17 mouse cellular contexts compared by ENCODE assay signal in genomic region chr3:38908426-38909111, GRCm38 (mm10). TPM values are rescaled to one million over a fixed set of nuclear protein-coding genes. Genes with fewer than 3 reads are reported as not detected.
DNase-seq lines count a peak whose midpoint lies in the region; ATAC-seq and TF ChIP-seq lines count a peak whose summit lies in the region.
"Had no signal": no experiment of that assay in that cellular context is flagged by ENCODE, and none has a peak within 500 bp of the region (broad histone marks: within the 10 kb centered on the region; RNA-seq: fewer than 3 reads in every experiment).

No protein-coding gene starts in this region.

- H3K9ac ChIP-seq in heart, embryonic 14.5 days (ENCODE audit: low read length) = no peak overlapping the region
- no peak overlapping the region for H3K9ac ChIP-seq in forebrain, embryonic 14.5 days (ENCODE audit: low read length)
- peak overlapping the region; percentile 47; the same call in 1 of the 2 replicates for H3K9ac ChIP-seq in hindbrain, embryonic 14.5 days
- H3K9ac ChIP-seq in midbrain, postnatal 0 days (replicated peaks; ENCODE audit: low read length, poor library complexity, severe bottlenecking) = no peak overlapping the region
- no peak overlapping the region for H3K9ac ChIP-seq in liver, embryonic 11.5 days (ENCODE audit: low read depth, low read length)
- H3K9ac ChIP-seq: embryonic facial prominence, embryonic 12.5 days; limb, embryonic 13.5 days; lung, embryonic 15.5 days; stomach, embryonic 15.5 days had no signal

- no peak for DNase-seq in heart, postnatal 36 days
- peak; percentile 65 for DNase-seq in forebrain, embryonic 14.5 days (ENCODE audit: low spot score)
- DNase-seq in hindbrain, embryonic 14.5 days (ENCODE audit: low spot score) = no peak
- no peak for DNase-seq in midbrain, postnatal 0 days (ENCODE audit: low spot score)
- no peak for DNase-seq in right cerebral cortex, adult 2 months (ENCODE audit: low spot score in 2 of 2)
- DNase-seq in liver, embryonic 11.5 days (ENCODE audit: low spot score) = no peak
- DNase-seq: cerebellum, adult 9-11 months; kidney, postnatal 25 days; thymus, postnatal 25 days had no signal

- no peaks in the 10 kb centered on the region for H3K27me3 ChIP-seq in heart, embryonic 14.5 days (ENCODE audit: control insufficient read depth, insufficient read depth, low read length)
- H3K27me3 ChIP-seq in forebrain, embryonic 14.5 days (replicated peaks; ENCODE audit: control insufficient read depth, insufficient read depth, low read length) = no peaks in the 10 kb centered on the region
- H3K27me3 ChIP-seq in hindbrain, embryonic 14.5 days (ENCODE audit: control insufficient read depth, insufficient read depth, low read length) = no peaks in the 10 kb centered on the region
- no peaks in the 10 kb centered on the region for H3K27me3 ChIP-seq in midbrain, postnatal 0 days (ENCODE audit: insufficient read depth, low read length)
- H3K27me3 ChIP-seq in liver, embryonic 11.5 days (replicated peaks; ENCODE audit: control insufficient read depth, insufficient read depth, low read length) = no peaks in the 10 kb centered on the region
- H3K27me3 ChIP-seq: embryonic facial prominence, embryonic 12.5 days; limb, embryonic 13.5 days; lung, embryonic 15.5 days; megakaryocyte, embryonic 14.5 days; stomach, embryonic 15.5 days had no signal

- no peak overlapping the region for H3K4me3 ChIP-seq in heart, embryonic 14.5 days (ENCODE audit: control insufficient read depth in 1 of 2, insufficient read depth in 1 of 2, low read depth in 1 of 2, low read length in 2 of 2)
- no peak overlapping the region; the same call in 1 of the 2 replicates for H3K4me3 ChIP-seq in forebrain, embryonic 14.5 days (ENCODE audit: low read depth, low read length)
- H3K4me3 ChIP-seq in hindbrain, embryonic 14.5 days (replicated peaks; ENCODE audit: low read length) = 0 out of 2 replicates have a peak overlapping the region, but pooled peaks have one; percentile 9
- H3K4me3 ChIP-seq in midbrain, postnatal 0 days (ENCODE audit: low read depth, low read length) = peak overlapping the region; percentile 9; the same call in 1 of the 2 replicates
- no peak overlapping the region for H3K4me3 ChIP-seq in liver, embryonic 11.5 days (ENCODE audit: low read depth, low read length)
- H3K4me3 ChIP-seq: embryonic facial prominence, embryonic 12.5 days; limb, embryonic 13.5 days; lung, embryonic 15.5 days; stomach, embryonic 15.5 days had no signal

- WGBS in heart, embryonic 14.5 days = 78% methylated on average over 13 of the region's 13 CpGs
- WGBS in forebrain, embryonic 14.5 days = 42% methylated on average over 13 of the region's 13 CpGs
- WGBS in hindbrain, embryonic 14.5 days = 19% methylated on average over 13 of the region's 13 CpGs
- 30% methylated on average over 13 of the region's 13 CpGs for WGBS in midbrain, postnatal 0 days
- WGBS in liver, embryonic 11.5 days = 78% methylated on average over 13 of the region's 13 CpGs

- no peak for ATAC-seq in heart, embryonic 14.5 days (ENCODE audit: insufficient number of reproducible peaks, insufficient read depth, low FRiP score, low read depth)
- ATAC-seq in forebrain, embryonic 14.5 days = peak; percentile 52; the same call in 1 of the 2 replicates
- ATAC-seq in hindbrain, embryonic 14.5 days (ENCODE audit: low FRiP score) = no peak
- no peak for ATAC-seq in midbrain, postnatal 0 days (ENCODE audit: low FRiP score)
- ATAC-seq in liver, embryonic 11.5 days (replicated peaks; ENCODE audit: low FRiP score) = no peak
- ATAC-seq: CD4-positive, CD25-positive, alpha-beta regulatory T cell, adult 4 months; inflammation-experienced regulatory T-cells, adult 6 months had no signal

- no peak overlapping the region for H3K27ac ChIP-seq in heart, embryonic 14.5 days (replicated peaks in 1 of 2; ENCODE audit: control insufficient read depth in 1 of 2, insufficient read depth in 1 of 2, low read depth in 2 of 2, low read length in 2 of 2)
- H3K27ac ChIP-seq in forebrain, embryonic 14.5 days (ENCODE audit: low read depth, low read length) = peak overlapping the region; percentile 21; the same call in 1 of the 2 replicates
- H3K27ac ChIP-seq in hindbrain, embryonic 14.5 days = no peak overlapping the region
- no peak overlapping the region for H3K27ac ChIP-seq in midbrain, postnatal 0 days (ENCODE audit: low read depth, low read length)
- no peak overlapping the region for H3K27ac ChIP-seq in liver, embryonic 11.5 days (ENCODE audit: low read depth, low read length)
- H3K27ac ChIP-seq: embryonic facial prominence, embryonic 12.5 days; limb, embryonic 13.5 days; lung, embryonic 15.5 days; stomach, embryonic 15.5 days had no signal

- no peak for TF ChIP-seq CTCF in midbrain, postnatal 0 days (IDR thresholded peaks at IDR 0.05)

- H3K9me3 ChIP-seq in heart, embryonic 14.5 days (ENCODE audit: control insufficient read depth, low read length) = no peaks in the 10 kb centered on the region
- no peaks in the 10 kb centered on the region for H3K9me3 ChIP-seq in forebrain, embryonic 14.5 days (replicated peaks; ENCODE audit: control insufficient read depth, low read length)
- H3K9me3 ChIP-seq in hindbrain, embryonic 14.5 days (ENCODE audit: control insufficient read depth, low read length) = no peaks in the 10 kb centered on the region
- H3K9me3 ChIP-seq in midbrain, postnatal 0 days (ENCODE audit: low read length) = no peaks in the 10 kb centered on the region
- no peaks in the 10 kb centered on the region for H3K9me3 ChIP-seq in liver, embryonic 11.5 days (ENCODE audit: control insufficient read depth, low read length)
- H3K9me3 ChIP-seq: embryonic facial prominence, embryonic 12.5 days; limb, embryonic 13.5 days; lung, embryonic 15.5 days; megakaryocyte, embryonic 14.5 days; stomach, embryonic 15.5 days had no signal

- peak overlapping the region; percentile 48; the same call in 1 of the 2 replicates for H3K4me2 ChIP-seq in heart, embryonic 14.5 days (ENCODE audit: low read length)
- peak overlapping the region; percentile 18 for H3K4me2 ChIP-seq in forebrain, embryonic 14.5 days (ENCODE audit: low read length)
- H3K4me2 ChIP-seq in hindbrain, embryonic 14.5 days (replicated peaks) = peak overlapping the region; percentile 49
- peak overlapping the region; percentile 43 for H3K4me2 ChIP-seq in midbrain, postnatal 0 days (ENCODE audit: low read depth, low read length, poor library complexity, severe bottlenecking)
- H3K4me2 ChIP-seq in liver, embryonic 11.5 days = no peak overlapping the region
- H3K4me2 ChIP-seq: lung, embryonic 15.5 days had no signal

- H3K36me3 ChIP-seq in heart, embryonic 14.5 days (ENCODE audit: control insufficient read depth, insufficient read depth, low read length) = no peaks in the 10 kb centered on the region
- no peaks in the 10 kb centered on the region for H3K36me3 ChIP-seq in forebrain, embryonic 14.5 days (ENCODE audit: control insufficient read depth, insufficient read depth, low read length)
- no peaks in the 10 kb centered on the region for H3K36me3 ChIP-seq in hindbrain, embryonic 14.5 days (replicated peaks; ENCODE audit: control insufficient read depth, insufficient read depth)
- no peaks in the 10 kb centered on the region for H3K36me3 ChIP-seq in midbrain, postnatal 0 days (ENCODE audit: insufficient read depth, low read length)
- H3K36me3 ChIP-seq in liver, embryonic 11.5 days (ENCODE audit: control insufficient read depth, insufficient read depth, low read length) = no peaks in the 10 kb centered on the region
- H3K36me3 ChIP-seq: lung, embryonic 15.5 days; stomach, embryonic 15.5 days had no signal

- peaks cover 6 to 14% of the 10 kb centered on the region in 2 experiments; a peak in 3 of 4 replicates for H3K4me1 ChIP-seq in heart, embryonic 14.5 days (ENCODE audit: control insufficient read depth in 2 of 2, insufficient read depth in 2 of 2, low read length in 2 of 2)
- peaks cover 24% of the 10 kb centered on the region for H3K4me1 ChIP-seq in forebrain, embryonic 14.5 days (ENCODE audit: control insufficient read depth, insufficient read depth, low read length)
- H3K4me1 ChIP-seq in hindbrain, embryonic 14.5 days (replicated peaks; ENCODE audit: control insufficient read depth, insufficient read depth, low read length) = peaks cover 22% of the 10 kb centered on the region
- H3K4me1 ChIP-seq in midbrain, postnatal 0 days (ENCODE audit: insufficient read depth, low read length) = 0 out of 2 replicates have a peak, but pooled peaks cover 3% of the 10 kb centered on the region
- H3K4me1 ChIP-seq in liver, embryonic 11.5 days (replicated peaks; ENCODE audit: control insufficient read depth, insufficient read depth, low read length) = no peaks in the 10 kb centered on the region
- H3K4me1 ChIP-seq: megakaryocyte, embryonic 14.5 days had no signal

- intact Hi-C loops in heart, postnatal 36 days (cut with DNase I) = no loop called here

RNA-seq across cellular contexts. Expression of gene Fat4, which starts 21.8 kb away (rescaled TPM):
- polyA plus RNA-seq in heart, embryonic 14.5 days (2014; fragmentation: Nextera tagmentation; extraction: Ambion mirVana) = 4.2 and 4.9 TPM in 2 replicates
- 1 to 10 TPM; 6.3 to 7.0 TPM for total RNA-seq in heart, postnatal 36 days (2021)
- polyA plus RNA-seq in forebrain, embryonic 14.5 days (2014; fragmentation: Nextera tagmentation; extraction: Ambion mirVana) = 10.0 and 11.8 TPM in 2 replicates
- polyA plus RNA-seq in hindbrain, embryonic 14.5 days (2014; fragmentation: Nextera tagmentation; extraction: Ambion mirVana) = 15.8 and 18.2 TPM in 2 replicates
- 79.1 and 91.4 TPM in 2 replicates for total RNA-seq in midbrain, postnatal 0 days (2014; rRNA removed)
- polyA plus RNA-seq in midbrain, postnatal 0 days (2015; fragmentation: Nextera tagmentation; extraction: Ambion mirVana) = 4.0 and 5.0 TPM in 2 replicates
- 3.4 and 4.0 TPM in 2 replicates for polyA plus RNA-seq in liver, embryonic 11.5 days (2014; fragmentation: Nextera tagmentation; extraction: Ambion mirVana)
- polyA plus RNA-seq: CD4-positive, CD25-positive, alpha-beta regulatory T cell, adult 4 months had no signal

Comparison
In these comparisons a context has a peak if more than half of its experiments do, and no peak if none do; other contexts are left out.
1. H3K4me3 ChIP-seq: peak in hindbrain, embryonic 14.5 days (single experiment) and midbrain, postnatal 0 days (single experiment); none in heart, embryonic 14.5 days (0 of 2), forebrain, embryonic 14.5 days (single experiment) and liver, embryonic 11.5 days (single experiment).